Mouse (Mus musculus): Measurements from ENCODE around the gene Mcpt9. TPM values are rescaled to one million over a fixed set of nuclear protein-coding genes. Genes with fewer than 3 reads are reported as not detected.

Mcpt9 gene
- polyA plus RNA-seq, 1 experiment from 2014 or later = not detected

Other genes starting within 250 kb of the Mcpt9 start
- gene Adcy4, start 246.4 kb downstream of the Mcpt9 start, polyA plus RNA-seq (2015; fragmentation: Nextera tagmentation; extraction: Ambion mirVana) = 4.4 and 5.7 TPM in 2 replicates
- 4.3 and 4.7 TPM in 2 replicates for gene Ripk3, start 241.6 kb downstream of the Mcpt9 start, polyA plus RNA-seq (2015; fragmentation: Nextera tagmentation; extraction: Ambion mirVana)
- gene Nfatc4, start 207.4 kb downstream of the Mcpt9 start, polyA plus RNA-seq (2015; fragmentation: Nextera tagmentation; extraction: Ambion mirVana) = 12.2 and 14.2 TPM in 2 replicates
- gene Nynrin, start 176.5 kb downstream of the Mcpt9 start, polyA plus RNA-seq (2015; fragmentation: Nextera tagmentation; extraction: Ambion mirVana) = 11.8 and 12.7 TPM in 2 replicates
- 0.19 and 0.25 TPM in 2 replicates for gene Cbln3, start 146.1 kb downstream of the Mcpt9 start, polyA plus RNA-seq (2015; fragmentation: Nextera tagmentation; extraction: Ambion mirVana)
- 10.5 and 11.1 TPM in 2 replicates for gene Khnyn, start 145.5 kb downstream of the Mcpt9 start, polyA plus RNA-seq (2015; fragmentation: Nextera tagmentation; extraction: Ambion mirVana)
- gene Sdr39u1, start 130.2 kb downstream of the Mcpt9 start, polyA plus RNA-seq (2015; fragmentation: Nextera tagmentation; extraction: Ambion mirVana) = 105 and 109 TPM in 2 replicates
- 0.47 TPM in 1 of 2 replicates, not detected in the other for gene Cma1, start 85.8 kb downstream of the Mcpt9 start, polyA plus RNA-seq (2015; fragmentation: Nextera tagmentation; extraction: Ambion mirVana)
- not detected in 2 replicates for gene Cma2, start 79.5 kb downstream of the Mcpt9 start, polyA plus RNA-seq (2015; fragmentation: Nextera tagmentation; extraction: Ambion mirVana)
- not detected in 2 replicates for gene Mcpt1, start 12.5 kb downstream of the Mcpt9 start, polyA plus RNA-seq (2015; fragmentation: Nextera tagmentation; extraction: Ambion mirVana)
- not detected in 2 replicates for gene Mcpt2, start 11.5 kb upstream of the Mcpt9 start, polyA plus RNA-seq (2015; fragmentation: Nextera tagmentation; extraction: Ambion mirVana)
- gene Mcpt4, start 31.8 kb upstream of the Mcpt9 start, polyA plus RNA-seq (2015; fragmentation: Nextera tagmentation; extraction: Ambion mirVana) = not detected in 2 replicates
- gene Mcpt8, start 54.8 kb upstream of the Mcpt9 start, polyA plus RNA-seq (2015; fragmentation: Nextera tagmentation; extraction: Ambion mirVana) = not detected in 2 replicates
- gene Ctsg, start 72.1 kb upstream of the Mcpt9 start, polyA plus RNA-seq (2015; fragmentation: Nextera tagmentation; extraction: Ambion mirVana) = not detected in 2 replicates
- gene Gzme, start 90.1 kb upstream of the Mcpt9 start, polyA plus RNA-seq (2015; fragmentation: Nextera tagmentation; extraction: Ambion mirVana) = not detected in 2 replicates
- not detected in 2 replicates for gene Gzmd, start 102.1 kb upstream of the Mcpt9 start, polyA plus RNA-seq (2015; fragmentation: Nextera tagmentation; extraction: Ambion mirVana)
- not detected in 2 replicates for gene Gzmg, start 129.1 kb upstream of the Mcpt9 start, polyA plus RNA-seq (2015; fragmentation: Nextera tagmentation; extraction: Ambion mirVana)
- gene Gzmn, start 144.1 kb upstream of the Mcpt9 start, polyA plus RNA-seq (2015; fragmentation: Nextera tagmentation; extraction: Ambion mirVana) = not detected in 2 replicates
- not detected in 2 replicates for gene Gzmf, start 180.9 kb upstream of the Mcpt9 start, polyA plus RNA-seq (2015; fragmentation: Nextera tagmentation; extraction: Ambion mirVana)
- gene Gzmc, start 204.2 kb upstream of the Mcpt9 start, polyA plus RNA-seq (2015; fragmentation: Nextera tagmentation; extraction: Ambion mirVana) = not detected in 2 replicates
- not detected in 2 replicates for gene Gzmb, start 231.8 kb upstream of the Mcpt9 start, polyA plus RNA-seq (2015; fragmentation: Nextera tagmentation; extraction: Ambion mirVana)

All from neural tube, embryonic 13.5 days (tissue).